Mouse (Mus musculus): ENCODE results near the gene Olfr25.

Gene Olfr25

DNA sequence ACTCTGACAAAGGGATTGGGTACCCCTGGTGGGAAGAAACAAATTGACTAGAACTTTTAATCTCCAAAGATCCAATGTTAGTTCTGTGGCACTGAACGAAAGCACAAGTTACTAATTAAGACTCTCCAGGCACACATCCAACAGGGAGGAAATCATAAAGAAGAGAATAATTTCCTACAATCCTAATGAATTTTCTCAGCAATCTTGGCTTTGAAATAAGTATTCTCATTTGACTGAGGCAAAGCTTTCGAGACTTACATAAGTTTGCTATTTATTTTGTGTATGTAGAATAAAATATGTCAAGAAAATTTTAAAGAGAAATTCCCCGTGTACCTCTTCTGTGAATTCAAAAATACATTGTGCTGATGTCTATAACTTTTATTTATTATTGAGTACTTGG is at the start of gene Olfr25:
Olfr25 (plus strand) TSS at position 301 of the 400 bp plus-strand sequence.
- DNase-seq (ENCODE audit: low read depth), result no peak

DNA sequence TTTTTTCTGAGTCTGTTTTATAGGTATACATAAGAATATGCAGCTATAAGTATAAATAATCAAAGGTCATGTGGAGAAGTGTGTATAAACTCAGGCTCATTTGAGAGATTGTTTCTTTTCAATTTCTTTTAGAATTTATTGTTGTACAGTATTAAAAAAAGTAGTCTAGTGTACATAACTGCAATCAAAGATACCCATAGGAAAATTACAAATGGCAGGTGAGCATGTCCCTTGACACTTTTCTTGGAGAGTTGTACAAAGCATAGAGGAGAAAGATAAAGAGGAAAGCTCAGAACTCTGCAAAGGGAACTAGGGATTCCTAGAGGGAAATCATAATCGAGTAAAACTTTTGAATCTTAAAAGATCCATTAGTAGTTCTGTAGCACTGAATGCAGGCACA is 38.1 kb upstream of the Olfr25 start, which contains the start of gene Olfr896-ps1:
Olfr896-ps1 (plus strand) TSS at position 301 of the 400 bp plus-strand sequence.
- DNase-seq (ENCODE audit: low read depth), result no peak

DNA sequence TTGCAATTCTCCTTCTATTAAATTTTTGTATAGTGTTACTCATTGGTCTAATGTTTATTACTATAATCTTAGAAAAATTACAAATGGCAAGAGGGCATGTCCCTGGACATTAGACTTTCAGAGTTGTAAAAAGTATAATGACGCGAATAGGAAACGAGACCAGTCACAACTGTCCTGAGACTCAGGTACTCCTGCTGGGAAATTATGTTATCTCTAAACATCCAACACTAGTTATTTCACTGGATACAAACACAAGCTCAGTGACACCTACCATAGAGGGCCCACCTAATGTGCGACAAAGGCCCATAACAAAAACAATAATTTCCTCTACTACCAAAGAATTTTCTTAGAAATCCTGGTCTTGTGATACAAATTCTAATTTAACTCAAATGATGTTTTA is 19.3 kb downstream of the Olfr25 start, which contains the start of gene Olfr898:
Olfr898 (plus strand) TSS at position 301 of the 400 bp plus-strand sequence.
- no peak for DNase-seq (ENCODE audit: low read depth)

DNA sequence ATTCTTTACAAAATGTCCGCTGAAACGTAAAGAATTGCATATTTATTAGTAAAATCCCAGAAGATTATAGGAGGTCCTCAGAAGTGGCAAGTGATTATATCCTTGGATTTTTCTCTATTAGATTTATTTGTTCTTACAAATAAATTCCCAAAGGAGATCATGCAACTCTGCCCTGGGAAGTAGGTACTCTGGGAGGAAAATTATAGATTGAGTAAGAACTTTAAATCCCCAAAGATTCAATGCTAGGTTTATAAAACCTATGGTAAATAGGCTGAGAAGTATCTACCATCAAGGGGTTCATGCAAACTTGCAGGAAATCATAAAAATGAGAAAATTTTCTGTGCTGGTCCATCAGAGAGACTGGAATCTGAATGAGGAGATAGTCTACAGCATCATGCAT is 37.7 kb downstream of the Olfr25 start, which contains the start of gene Olfr250:
Olfr250 (plus strand) TSS at position 301 of the 400 bp plus-strand sequence.
- no peak for DNase-seq (ENCODE audit: low read depth)

DNA sequence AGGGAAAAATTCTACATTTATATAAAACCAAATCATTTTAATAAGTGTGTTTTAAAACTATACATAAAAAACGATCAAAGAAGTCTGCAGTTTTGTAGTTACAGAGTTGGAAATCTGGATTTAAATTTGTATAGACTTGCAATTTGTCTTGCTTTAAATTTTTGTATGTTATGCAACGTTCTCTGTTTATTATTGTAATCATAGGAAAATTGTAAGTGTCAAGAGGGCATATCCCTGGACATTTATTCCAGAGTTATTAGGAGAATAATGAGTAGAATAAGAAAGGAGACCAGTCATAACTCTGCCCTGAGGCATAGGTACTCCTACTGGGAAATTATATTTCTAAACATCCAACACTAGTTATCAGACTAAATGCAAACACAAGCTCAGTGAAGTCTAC is 47.9 kb downstream of the Olfr25 start, which contains the start of gene Olfr251:
Olfr251 (plus strand) TSS at position 301 of the 400 bp plus-strand sequence.
- no peak for DNase-seq (ENCODE audit: low read depth)
